Mouse (Mus musculus) E14TG2a.4 (cell line): ENCODE measurements around the gene Fmc1.

ENCODE experiments used
- H3K27me3 ChIP-seq: 2 replicates; pipeline ENCODE4 v1.6.1; 2014; ENCODE audit warnings: low read length, control low read depth; ENCODE audit not compliant: insufficient read depth
- H3K36me3 ChIP-seq: 2 replicates; pipeline ENCODE4 v1.6.1; 2014; ENCODE audit warnings: low read length, control low read depth; ENCODE audit not compliant: insufficient read depth
- H3K4me1 ChIP-seq: replicated peaks from 2 replicates; pipeline ENCODE4 v1.6.1; 2014; ENCODE audit warnings: low read depth, low read length, control low read depth
- H3K4me3 ChIP-seq: replicated peaks from 2 replicates; pipeline ENCODE4 v1.5.1; 2014; ENCODE audit warnings: mild to moderate bottlenecking, low read length
- H3K9me3 ChIP-seq: 2 replicates; pipeline ENCODE4 v1.6.1; 2014; ENCODE audit warnings: low read length, control low read depth
- CTCF ChIP-seq: conservative IDR thresholded peaks from 2 replicates; pipeline ENCODE4 v1.5.1; 2014; ENCODE audit warnings: low read length
- NANOG ChIP-seq: IDR thresholded peaks from 2 replicates; pipeline ENCODE4 v1.6.1; 2014; ENCODE audit warnings: borderline replicate concordance, low read length, mixed read lengths
- POU5F1 ChIP-seq: IDR thresholded peaks from 2 replicates; pipeline ENCODE4 v1.6.1; 2014; ENCODE audit warnings: low read length, borderline replicate concordance

Fmc1 gene

DNA sequence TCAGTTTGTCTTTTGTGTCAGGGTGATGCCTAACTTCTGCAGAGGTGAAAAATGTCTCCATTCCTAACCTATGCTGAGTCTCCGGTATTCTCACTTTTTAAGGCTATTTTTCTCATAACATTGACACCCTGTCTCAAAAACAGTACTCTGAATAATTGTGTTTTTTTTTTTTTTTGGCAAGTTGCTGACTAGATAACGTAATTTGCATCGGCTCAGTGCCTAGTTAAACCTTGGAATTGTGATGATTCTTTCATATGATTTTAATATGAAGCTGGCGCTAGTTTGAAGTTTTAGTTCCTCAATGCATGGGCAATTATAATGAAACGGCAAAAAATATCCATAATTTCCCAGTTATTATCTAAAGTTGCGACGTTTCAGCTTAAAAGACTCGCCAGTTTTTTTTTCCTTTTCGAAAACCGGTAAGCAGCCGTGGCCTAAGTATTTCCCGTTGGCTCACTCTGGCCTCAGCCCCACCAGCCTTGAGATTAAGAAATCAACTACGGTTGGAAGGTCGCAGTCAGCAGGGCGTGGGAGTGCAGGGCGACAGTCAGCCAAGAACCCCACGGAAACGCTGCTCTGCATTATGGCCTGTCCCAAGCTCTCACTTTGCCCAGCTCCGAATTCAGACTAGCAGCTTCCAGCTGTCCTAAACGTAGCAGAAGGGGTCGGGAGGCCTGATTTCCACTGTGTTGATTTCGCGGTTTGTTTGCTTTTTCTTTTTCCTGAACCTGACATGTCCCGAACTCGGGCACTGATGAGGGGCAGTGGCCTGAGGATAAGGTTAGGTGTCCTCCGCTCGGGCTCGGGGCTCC, 17.2 kb downstream of the Fmc1 start:
- peaks cover 39% of the 10 kb centered on the region for H3K4me1 ChIP-seq
- no peaks in the 10 kb centered on the region for H3K9me3 ChIP-seq
- H3K27me3 ChIP-seq, result no peaks in the 10 kb centered on the region
- H3K36me3 ChIP-seq, result peaks cover 15% of the 10 kb centered on the region
- TF ChIP-seq CTCF (no peak), POU5F1 (no peak), NANOG (no peak)
- H3K4me3 ChIP-seq, result peak overlapping the region; percentile 92

DNA sequence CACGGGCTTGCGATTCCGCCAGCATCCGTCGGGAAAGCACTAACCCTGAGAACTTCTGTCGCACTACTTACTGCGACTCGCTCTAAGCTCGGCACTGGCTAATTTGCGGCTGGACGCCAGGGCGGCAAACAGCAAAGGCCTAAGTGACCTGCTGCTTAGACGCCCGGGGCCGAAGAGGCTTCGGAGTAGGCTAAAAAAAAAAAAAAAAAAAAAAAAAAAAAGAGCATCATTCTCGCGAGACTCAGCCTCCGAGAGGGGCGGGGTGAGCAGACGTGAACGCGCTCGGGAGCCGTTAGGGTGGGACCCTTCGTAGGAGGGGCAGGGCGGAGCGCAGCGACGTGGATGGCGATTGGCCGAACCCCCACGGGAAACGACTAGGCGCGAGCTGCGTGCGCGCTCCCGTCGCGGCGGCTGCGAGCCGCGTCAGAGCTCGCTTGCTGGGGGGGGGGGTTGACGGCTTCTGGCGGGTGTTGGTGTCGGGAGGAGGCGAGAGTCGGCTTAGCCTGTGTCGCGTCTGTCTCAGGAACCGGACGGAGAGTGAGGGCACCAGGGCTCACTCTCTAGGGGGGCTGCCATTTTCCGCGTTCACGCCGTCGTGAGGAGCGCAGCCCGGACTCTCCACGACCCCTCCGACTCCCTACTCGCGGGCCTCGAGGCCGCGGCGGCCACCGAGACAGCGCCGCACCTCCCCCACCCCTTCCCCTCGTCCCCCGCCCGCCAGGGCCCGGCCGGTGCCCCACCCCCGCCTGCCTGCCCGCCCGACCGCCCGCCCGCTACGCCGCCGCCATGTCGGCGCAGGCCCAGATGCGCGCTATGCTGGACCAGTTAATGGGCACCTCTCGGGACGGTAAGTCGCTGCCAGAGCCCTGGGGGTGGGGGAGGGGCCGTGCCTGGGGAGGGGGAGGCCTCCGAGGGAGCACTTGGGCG, 18.0 kb downstream of the Fmc1 start, which contains the start of gene Luc7l2:
Gene Luc7l2, plus strand, starts transcription at position 273 of the 927 bp plus-strand sequence.
- peaks cover 44% of the 10 kb centered on the region for H3K4me1 ChIP-seq
- TF ChIP-seq POU5F1 (no peak), NANOG (no peak), CTCF (no peak)

DNA sequence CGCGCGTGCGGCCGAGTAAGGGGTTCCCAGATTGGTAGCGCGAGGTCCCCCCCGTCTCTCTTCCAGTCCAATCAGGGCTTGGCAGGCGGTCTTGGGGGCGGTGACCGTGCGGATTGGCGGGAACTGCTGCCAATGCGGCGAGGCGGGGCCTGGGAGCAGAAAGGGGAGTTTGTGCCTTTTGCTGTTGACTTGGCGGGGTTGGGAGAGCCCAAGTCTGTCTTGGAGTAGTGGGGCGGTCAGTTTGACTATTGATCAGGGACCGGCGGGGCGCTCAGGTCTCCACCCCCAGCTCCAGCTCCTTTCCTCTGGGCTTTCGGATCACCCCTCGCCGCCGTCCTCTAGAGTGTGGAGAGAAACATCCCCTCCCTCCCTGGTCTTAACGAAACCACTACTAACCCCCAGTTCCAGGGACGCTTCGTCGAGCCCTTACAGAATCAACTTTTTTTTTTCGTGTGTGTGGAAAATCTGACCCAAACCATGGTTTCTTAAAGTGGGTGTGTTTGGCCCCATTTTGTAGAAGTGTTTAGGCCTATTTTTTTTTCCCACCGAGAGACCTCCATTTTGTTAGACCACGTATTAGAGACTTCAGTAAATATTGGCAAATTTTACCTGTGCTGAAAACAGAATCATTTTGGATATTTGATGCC, 18.8 kb downstream of the Fmc1 start:
- H3K9me3 ChIP-seq, result no peaks in the 10 kb centered on the region
- TF ChIP-seq NANOG (no peak), POU5F1 (no peak), CTCF (no peak)
- H3K4me1 ChIP-seq, result peaks cover 45% of the 10 kb centered on the region
- H3K4me3 ChIP-seq, result peak overlapping the region; percentile 92
- H3K36me3 ChIP-seq, result peaks cover 28% of the 10 kb centered on the region
- H3K27me3 ChIP-seq, result no peaks in the 10 kb centered on the region

More for the DNA sequence above, 18.0 kb downstream of the Fmc1 start, which contains the start of gene Luc7l2:
- Histone ChIP-seq H3K36me3 (peaks cover 24% of the 10 kb centered on the region), H3K27me3 (no peaks in the 10 kb centered on the region), H3K4me3 (peak within 1 kb of the TSS; percentile 92), H3K9me3 (no peaks in the 10 kb centered on the region)

DNA sequence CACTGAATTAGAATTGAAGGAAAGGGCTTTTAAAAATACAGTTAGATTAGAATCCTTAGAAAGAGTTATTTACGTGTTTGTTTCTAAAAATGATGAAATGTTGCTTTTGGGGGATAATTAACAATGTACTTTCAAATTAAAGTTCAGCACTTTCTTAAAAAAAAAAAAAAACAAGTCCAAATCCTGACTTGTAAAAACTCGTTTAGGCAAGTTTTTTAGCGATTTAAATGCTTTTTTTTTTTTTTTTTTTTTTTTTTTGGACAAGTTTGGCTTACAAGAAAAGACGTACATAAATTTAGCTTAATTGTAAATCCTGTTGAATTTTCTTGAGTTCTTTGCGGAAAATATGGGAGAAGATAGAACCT, 19.3 kb downstream of the Fmc1 start:
- no peak for TF ChIP-seq CTCF
- no peak for TF ChIP-seq NANOG
- no peak for TF ChIP-seq POU5F1
- no peaks in the 10 kb centered on the region for H3K9me3 ChIP-seq
- peaks cover 45% of the 10 kb centered on the region for H3K4me1 ChIP-seq
- H3K4me3 ChIP-seq, result peak overlapping the region; percentile 92
- H3K36me3 ChIP-seq, result peaks cover 33% of the 10 kb centered on the region
- no peaks in the 10 kb centered on the region for H3K27me3 ChIP-seq

DNA sequence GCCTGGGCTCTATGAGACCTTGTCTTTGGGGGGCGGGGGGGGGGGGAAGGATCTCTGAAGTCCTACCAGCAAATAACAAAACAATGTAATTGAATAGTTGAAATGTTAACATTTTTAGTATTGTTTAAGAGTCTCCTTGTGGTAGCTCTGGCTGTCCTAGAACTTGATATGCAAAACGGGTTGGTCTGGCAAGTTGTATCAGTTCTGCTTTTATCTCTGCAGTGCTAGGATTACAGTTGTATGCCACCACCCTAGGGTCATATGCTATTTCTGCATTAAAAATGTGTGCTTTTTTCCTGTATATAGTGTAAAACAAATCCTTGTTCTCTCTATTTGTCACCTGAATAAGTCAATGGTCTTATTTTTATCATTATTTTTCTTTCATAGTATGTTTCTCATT, 42.8 kb downstream of the Fmc1 start:
- no peak for TF ChIP-seq POU5F1
- no peak for TF ChIP-seq CTCF
- H3K36me3 ChIP-seq, result peaks cover 80% of the 10 kb centered on the region
- peaks cover 6% of the 10 kb centered on the region; the same call in 1 of the 2 replicates for H3K4me1 ChIP-seq
- no peak overlapping the region for H3K4me3 ChIP-seq
- H3K27me3 ChIP-seq, result no peaks in the 10 kb centered on the region
- H3K9me3 ChIP-seq, result no peaks in the 10 kb centered on the region

DNA sequence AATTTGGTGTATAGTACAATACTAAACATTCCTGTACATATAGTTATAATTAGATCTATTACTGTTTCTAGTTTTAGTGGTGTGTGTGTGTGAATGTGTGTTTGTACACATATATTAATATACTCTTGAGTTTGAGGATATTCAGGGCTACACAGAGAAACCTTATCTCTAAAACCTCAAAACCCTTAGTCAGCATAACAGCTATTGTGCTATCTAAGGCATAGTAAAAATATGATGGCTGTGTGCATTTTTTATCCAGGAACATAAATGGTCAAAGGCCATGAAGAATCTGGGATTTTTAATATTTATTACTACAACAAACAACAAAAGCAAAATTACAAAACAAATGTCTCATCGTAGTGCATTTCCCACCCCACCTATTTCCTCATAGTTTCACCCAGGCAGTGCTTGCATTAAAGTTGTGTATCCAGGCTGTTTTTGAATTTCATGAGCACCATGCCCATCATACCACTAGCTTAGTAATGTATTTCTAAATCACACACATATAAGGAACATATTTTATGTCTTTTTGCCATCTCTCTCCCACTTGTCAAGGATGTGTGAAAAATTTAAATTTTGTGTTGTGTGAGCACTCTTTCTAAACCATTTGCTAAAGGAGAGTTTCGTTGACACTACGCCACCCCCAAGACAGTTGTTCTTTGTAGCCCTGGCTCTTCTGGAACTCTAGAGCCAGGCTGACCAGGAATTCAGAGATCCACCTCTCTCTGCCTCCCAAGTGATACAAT, 47.0 kb downstream of the Fmc1 start:
- Histone ChIP-seq H3K9me3 (no peaks in the 10 kb centered on the region), H3K27me3 (no peaks in the 10 kb centered on the region), H3K4me1 (peaks cover 6% of the 10 kb centered on the region; the same call in 1 of the 2 replicates), H3K36me3 (peaks cover 81% of the 10 kb centered on the region), H3K4me3 (no peak overlapping the region)
- TF ChIP-seq POU5F1, result no peak

DNA sequence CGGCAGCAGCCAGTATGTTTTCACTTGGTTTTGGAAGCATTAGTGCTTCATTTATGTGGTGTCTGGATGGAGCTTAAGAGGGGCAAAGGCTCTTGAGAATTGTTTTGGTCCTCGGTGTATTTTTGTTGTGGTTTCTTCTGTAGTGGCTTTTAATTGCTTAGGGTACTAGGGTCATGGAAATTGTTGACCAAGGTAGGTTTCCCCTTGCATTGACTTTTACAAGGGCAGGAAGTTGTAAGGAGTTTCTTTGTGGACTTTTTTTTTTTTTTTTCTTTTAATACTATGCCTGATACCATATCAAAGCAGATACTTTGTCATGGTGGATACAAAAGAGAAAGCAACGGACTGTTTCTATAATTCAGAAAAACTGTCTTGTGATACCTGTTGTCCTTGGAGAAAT, 48.4 kb downstream of the Fmc1 start:
- Histone ChIP-seq H3K4me1 (peaks cover 6% of the 10 kb centered on the region; the same call in 1 of the 2 replicates), H3K27me3 (no peaks in the 10 kb centered on the region), H3K9me3 (no peaks in the 10 kb centered on the region), H3K36me3 (peaks cover 85% of the 10 kb centered on the region), H3K4me3 (no peak overlapping the region)
- TF ChIP-seq POU5F1, result no peak
- no peak for TF ChIP-seq CTCF
- no peak for TF ChIP-seq NANOG
